Mouse (Mus musculus) heart, postnatal 0 days (tissue): ENCODE measurements around the gene Unc45b.

ENCODE experiments used
- CTCF ChIP-seq: IDR thresholded peaks from 2 replicates; pipeline ENCODE4 v1.5.1; 2016; ENCODE audit warnings: antibody characterized with exemption, control low read depth, low read depth
- EP300 ChIP-seq: IDR thresholded peaks from 2 replicates; pipeline ENCODE4 v1.6.1; 2016; ENCODE audit warnings: antibody characterized with exemption, low read depth

DNA sequence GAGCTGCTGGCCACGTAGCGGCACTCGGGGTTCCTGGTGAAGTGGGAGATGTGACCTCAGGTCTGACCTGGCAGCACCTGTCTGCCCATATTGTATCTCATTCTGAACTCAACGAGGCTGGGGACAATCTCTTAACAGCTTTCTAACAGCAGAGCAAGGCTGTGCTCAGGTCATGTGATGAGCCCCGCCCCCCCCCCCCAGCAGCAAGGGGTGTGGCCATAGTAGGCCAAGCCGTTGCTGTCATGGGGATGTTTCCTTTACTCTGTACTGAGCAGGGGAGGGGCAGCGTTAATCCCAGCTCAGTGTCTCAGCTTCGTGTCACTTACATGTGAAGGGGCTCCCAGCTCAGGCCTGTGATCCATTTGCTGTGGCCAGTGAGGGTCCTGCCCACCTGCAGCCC lies 5.4 kb upstream of the Unc45b start:
- TF ChIP-seq CTCF, result no peak
- no peak for TF ChIP-seq EP300
